Mouse (Mus musculus): ENCODE measurements around the gene Olfr943. TPM values are rescaled to one million over a fixed set of nuclear protein-coding genes. Genes with fewer than 3 reads are reported as not detected.

The Olfr943 gene
- total RNA-seq (2021), result not detected
- long read RNA-seq, experiment 1, result 0 reads
- long read RNA-seq, experiment 2, result 0 reads

DNA sequence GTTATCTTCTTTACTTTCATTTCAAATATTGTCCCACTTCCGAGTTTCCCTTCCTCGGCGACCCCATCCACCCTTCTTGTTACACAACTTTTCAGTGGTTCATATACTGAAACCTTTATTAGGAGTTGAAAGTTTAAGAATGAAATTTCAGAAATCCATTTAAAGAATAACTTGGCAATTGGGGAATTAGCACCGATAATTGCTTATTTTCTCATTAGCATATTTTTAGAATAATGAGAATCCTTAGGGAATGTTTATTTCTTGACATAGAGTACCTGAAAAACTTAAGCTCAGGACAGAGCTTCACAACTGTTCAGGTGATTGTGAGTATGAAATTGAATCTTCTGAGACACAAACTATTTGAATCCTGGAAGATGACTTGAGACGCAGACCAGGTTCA is at the start of gene Olfr943:
Gene Olfr943, plus strand, starts transcription at position 301 of the 400 bp plus-strand sequence.
- Histone ChIP-seq H3K27ac (no peak within 1 kb of the TSS), H3K4me3 (no peak within 1 kb of the TSS)
- DNase-seq (ENCODE audit: low spot score in 2 of 2), result no peak
- TF ChIP-seq CTCF (conservative IDR thresholded peaks at IDR 0.05), result no peak

DNA sequence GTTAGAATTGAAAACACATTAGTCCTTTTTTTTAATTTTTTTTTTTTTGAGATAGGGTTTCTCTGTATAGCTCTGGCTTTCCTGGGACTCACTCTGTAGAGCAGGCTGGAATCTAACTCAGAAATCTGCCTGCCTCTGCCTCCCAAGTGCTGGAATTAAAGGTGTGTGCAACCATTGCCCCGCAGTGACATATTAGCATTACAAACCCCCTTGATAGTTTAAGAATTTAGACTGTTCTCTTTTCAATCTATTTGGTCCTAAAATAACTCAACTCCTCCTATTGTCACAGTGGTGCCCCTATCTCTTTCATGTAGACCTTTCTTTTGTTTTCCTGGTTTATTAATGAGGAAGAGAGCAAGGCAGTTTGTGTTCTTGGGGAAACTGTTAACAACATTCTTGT is 38.8 kb upstream of the Olfr943 start:
- Histone ChIP-seq H3K27ac (no peak overlapping the region), H3K4me3 (no peak overlapping the region)
- no peak for TF ChIP-seq CTCF (conservative IDR thresholded peaks at IDR 0.05)
- no peak for DNase-seq (ENCODE audit: low spot score in 2 of 2)

DNA sequence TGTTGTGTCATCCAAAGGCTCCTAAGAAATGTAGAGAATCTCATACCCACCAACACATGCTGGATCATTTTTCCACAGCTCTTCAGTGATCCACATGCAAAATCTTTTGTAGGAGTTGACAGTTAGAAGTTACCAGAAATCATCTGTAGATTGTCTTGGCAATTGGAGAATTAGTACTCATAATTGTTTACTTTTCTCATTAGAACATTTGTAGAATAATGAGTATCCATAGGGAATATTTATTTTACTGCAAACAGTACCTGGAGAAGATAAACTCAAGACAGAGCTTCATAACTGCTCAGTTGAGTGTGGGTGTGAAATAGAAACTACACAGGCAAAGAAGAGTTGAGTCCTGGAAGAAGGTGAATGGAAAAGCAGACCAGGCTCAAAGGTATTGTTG is 38.3 kb upstream of the Olfr943 start, which contains the start of gene Olfr27:
Gene Olfr27, plus strand, starts transcription at position 301 of the 400 bp plus-strand sequence.
- H3K27ac ChIP-seq, result no peak within 1 kb of the TSS
- no peak for DNase-seq (ENCODE audit: low spot score in 2 of 2)
- no peak within 1 kb of the TSS for H3K4me3 ChIP-seq

DNA sequence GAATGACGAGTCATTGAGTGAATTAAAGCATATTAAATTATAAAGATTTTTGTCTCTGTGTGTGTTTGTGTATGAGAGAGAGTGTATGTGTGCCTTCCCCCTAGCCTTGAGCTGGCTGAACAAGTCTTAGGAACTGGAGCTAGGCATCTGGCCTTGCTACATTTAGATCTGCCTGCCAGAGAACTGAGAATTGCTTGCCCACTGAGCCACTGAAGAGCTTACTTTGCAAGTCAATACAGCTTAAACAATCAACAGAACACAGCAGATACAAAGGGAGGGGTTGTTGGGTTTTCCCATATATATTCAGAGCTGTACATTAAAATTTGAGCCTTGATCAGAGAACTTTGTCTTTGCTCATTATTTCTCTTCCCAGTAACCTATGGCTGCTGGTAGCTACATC is 13.7 kb upstream of the Olfr943 start:
- Histone ChIP-seq H3K4me3 (no peak overlapping the region), H3K27ac (no peak overlapping the region)
- no peak for TF ChIP-seq CTCF (conservative IDR thresholded peaks at IDR 0.05)
- DNase-seq (ENCODE audit: low spot score in 2 of 2), result no peak

More for the DNA sequence above, 38.3 kb upstream of the Olfr943 start, which contains the start of gene Olfr27:
- TF ChIP-seq CTCF (conservative IDR thresholded peaks at IDR 0.05), result no peak

DNA sequence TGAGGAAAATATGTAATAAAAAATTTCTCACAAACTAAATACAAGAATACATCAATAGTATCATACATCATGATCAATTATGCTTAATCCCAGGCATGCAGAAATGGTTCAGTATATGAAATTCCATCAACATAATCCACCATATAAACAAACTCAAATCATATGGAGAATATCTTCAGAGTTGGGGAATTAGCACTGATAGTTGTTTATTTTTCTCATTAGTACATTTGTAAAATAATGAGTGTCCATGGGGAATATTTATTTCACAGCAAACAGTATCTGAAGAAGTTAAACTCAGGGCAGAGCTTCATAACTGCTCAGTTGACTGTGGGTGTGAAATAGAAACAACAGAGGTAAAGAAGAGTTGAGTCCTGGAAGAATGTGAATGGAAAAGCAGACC is 35.5 kb downstream of the Olfr943 start, which contains the start of gene Olfr944:
Gene Olfr944, plus strand, starts transcription at position 301 of the 400 bp plus-strand sequence.
- Histone ChIP-seq H3K4me3 (no peak within 1 kb of the TSS), H3K27ac (no peak within 1 kb of the TSS)
- no peak for TF ChIP-seq CTCF (conservative IDR thresholded peaks at IDR 0.05)
- DNase-seq (ENCODE audit: low spot score in 2 of 2), result no peak

Other genes with a start within 250 kb of the Olfr943 start
- not detected for gene Olfr930, start 236.5 kb upstream of the Olfr943 start, total RNA-seq (2021)
- gene Olfr933, start 194.0 kb upstream of the Olfr943 start, total RNA-seq (2021), result not detected
- not detected for gene Olfr934, start 178.0 kb upstream of the Olfr943 start, total RNA-seq (2021)
- not detected for gene Olfr935, start 166.6 kb upstream of the Olfr943 start, total RNA-seq (2021)
- not detected for gene Olfr146, start 142.9 kb upstream of the Olfr943 start, total RNA-seq (2021)
- gene Olfr937, start 101.4 kb upstream of the Olfr943 start, total RNA-seq (2021), result not detected
- gene Olfr938, start 87.4 kb upstream of the Olfr943 start, total RNA-seq (2021), result not detected
- not detected for gene Olfr27, start 38.2 kb upstream of the Olfr943 start, total RNA-seq (2021)
- not detected for gene Olfr944, start 35.6 kb downstream of the Olfr943 start, total RNA-seq (2021)
- gene Olfr1537, start 83.7 kb downstream of the Olfr943 start, total RNA-seq (2021), result not detected
- gene Olfr945, start 110.5 kb downstream of the Olfr943 start, total RNA-seq (2021), result not detected
- not detected for gene Olfr948, start 159.7 kb downstream of the Olfr943 start, total RNA-seq (2021)
- gene Olfr951, start 221.1 kb downstream of the Olfr943 start, total RNA-seq (2021), result not detected

Measured in layer of hippocampus, adult 2 months (tissue).